Mouse (Mus musculus): ENCODE results near the gene Neurod2. TPM values are rescaled to one million over a fixed set of nuclear protein-coding genes. Genes with fewer than 3 reads are reported as not detected.

The Neurod2 gene
- polyA plus RNA-seq, 1 experiment = not detected

DNA sequence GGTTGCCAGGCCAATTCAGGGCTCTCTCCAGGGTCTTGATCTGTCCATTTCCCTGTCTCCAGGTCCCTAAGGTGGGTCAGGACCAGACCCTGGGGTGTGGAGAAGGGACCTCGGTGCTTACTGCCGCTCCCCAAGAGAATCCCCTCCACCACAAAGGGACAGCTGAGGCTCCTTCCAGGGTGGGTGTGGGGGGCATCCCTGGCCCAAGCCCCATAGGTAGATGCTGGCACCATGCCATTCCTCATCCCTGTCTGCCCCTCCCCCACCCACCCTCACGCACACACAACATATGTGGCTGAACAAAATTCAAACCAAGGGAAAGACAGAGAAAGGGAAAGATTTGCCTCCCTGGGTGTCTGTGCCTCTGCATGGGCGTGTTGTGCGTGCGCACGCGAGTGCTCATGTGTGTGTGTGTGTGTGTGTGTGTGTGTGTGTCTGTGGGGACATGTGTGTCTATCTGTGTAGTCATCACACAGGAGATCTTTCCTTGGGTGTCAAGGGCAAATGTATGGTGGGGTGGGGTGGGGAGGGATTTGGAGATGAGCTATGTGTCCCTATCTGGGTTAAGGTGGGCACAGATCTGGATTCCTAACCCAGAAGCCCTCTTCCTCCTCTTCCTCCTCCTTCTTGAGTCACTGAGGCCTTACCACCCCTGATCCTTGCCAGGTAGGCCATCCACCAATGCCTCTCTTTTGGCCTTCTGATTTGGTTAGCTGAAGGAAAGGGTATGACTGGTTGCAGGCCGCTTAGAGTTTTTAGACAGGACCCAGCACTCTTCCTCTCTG, 704 bp upstream of the Neurod2 start:
- TF ChIP-seq CTCF (IDR thresholded peaks at IDR 0.05; ENCODE audit: insufficient read depth, low read depth, low read length) = no peak
- no peak for TF ChIP-seq POLR2A (IDR thresholded peaks at IDR 0.05; ENCODE audit: insufficient read depth, low read depth, low read length)
- Histone ChIP-seq H3K4me1 (ENCODE audit: control insufficient read depth, insufficient read depth, low read length) (peaks cover 17% of the 10 kb centered on the region), H3K27ac (ENCODE audit: insufficient read depth, low read depth, low read length) (no peak overlapping the region), H3K4me3 (ENCODE audit: insufficient read depth, low read depth, low read length) (no peak overlapping the region)
- 52% methylated on average over 9 of the region's 9 CpGs for WGBS

DNA sequence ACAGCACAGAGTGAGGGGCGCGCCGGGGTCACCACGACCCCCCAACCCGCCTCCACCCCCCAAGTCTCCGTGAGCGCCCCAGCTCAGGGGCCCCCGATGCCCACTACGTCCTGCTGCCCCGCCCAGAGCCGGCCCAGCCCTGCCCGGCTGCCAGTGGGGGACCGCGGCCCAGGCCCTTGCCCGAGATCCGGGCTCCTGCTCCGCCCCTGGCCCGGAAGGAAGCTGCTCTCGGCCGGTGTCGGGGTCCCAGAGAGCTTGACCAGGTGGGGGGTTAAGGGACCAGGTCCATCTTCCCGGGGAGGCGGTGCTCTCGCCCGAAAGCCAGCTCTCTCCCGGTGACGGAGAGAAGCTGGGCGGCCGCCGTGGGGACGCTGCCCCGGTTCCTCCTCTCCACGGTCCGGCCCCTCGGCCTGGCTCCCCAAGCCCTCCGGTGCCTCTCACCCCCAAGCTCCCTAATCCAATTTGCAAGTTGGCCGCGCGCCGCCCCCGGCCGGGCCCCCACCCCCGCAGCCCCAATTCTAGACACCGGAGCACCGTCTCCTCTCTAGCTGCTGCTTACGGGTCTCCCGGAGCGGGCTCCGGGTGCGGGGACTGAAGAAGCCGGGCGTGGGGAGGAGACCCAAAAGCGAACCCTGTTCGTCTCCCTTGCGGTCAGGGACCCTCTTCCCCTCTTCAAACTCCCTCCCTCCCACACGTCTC, 928 bp downstream of the Neurod2 start:
- TF ChIP-seq CTCF (IDR thresholded peaks at IDR 0.05; ENCODE audit: insufficient read depth, low read depth, low read length) (no peak), POLR2A (IDR thresholded peaks at IDR 0.05; ENCODE audit: insufficient read depth, low read depth, low read length) (no peak)
- WGBS = 3% methylated on average over 55 of the region's 56 CpGs
- Histone ChIP-seq H3K4me1 (ENCODE audit: control insufficient read depth, insufficient read depth, low read length) (peaks cover 12% of the 10 kb centered on the region), H3K4me3 (ENCODE audit: insufficient read depth, low read depth, low read length) (peak overlapping the region; percentile 6; the same call in 1 of the 2 replicates), H3K27ac (ENCODE audit: insufficient read depth, low read depth, low read length) (no peak overlapping the region)

- no peak for TF ChIP-seq CTCF (IDR thresholded peaks at IDR 0.05; ENCODE audit: insufficient read depth, low read depth, low read length)
- TF ChIP-seq POLR2A (IDR thresholded peaks at IDR 0.05; ENCODE audit: insufficient read depth, low read depth, low read length) = no peak
- WGBS = under 1% methylated on average over 35 of the region's 35 CpGs
- no peak overlapping the region for H3K27ac ChIP-seq (ENCODE audit: insufficient read depth, low read depth, low read length)
- H3K4me3 ChIP-seq (ENCODE audit: insufficient read depth, low read depth, low read length) = peak overlapping the region; percentile 6; the same call in 1 of the 2 replicates
- H3K4me1 ChIP-seq (ENCODE audit: control insufficient read depth, insufficient read depth, low read length) = peaks cover 12% of the 10 kb centered on the region
Measured at GRCm38 (mm10) chr11:98328031-98328370, 1.4 kb downstream of the Neurod2 start.

DNA sequence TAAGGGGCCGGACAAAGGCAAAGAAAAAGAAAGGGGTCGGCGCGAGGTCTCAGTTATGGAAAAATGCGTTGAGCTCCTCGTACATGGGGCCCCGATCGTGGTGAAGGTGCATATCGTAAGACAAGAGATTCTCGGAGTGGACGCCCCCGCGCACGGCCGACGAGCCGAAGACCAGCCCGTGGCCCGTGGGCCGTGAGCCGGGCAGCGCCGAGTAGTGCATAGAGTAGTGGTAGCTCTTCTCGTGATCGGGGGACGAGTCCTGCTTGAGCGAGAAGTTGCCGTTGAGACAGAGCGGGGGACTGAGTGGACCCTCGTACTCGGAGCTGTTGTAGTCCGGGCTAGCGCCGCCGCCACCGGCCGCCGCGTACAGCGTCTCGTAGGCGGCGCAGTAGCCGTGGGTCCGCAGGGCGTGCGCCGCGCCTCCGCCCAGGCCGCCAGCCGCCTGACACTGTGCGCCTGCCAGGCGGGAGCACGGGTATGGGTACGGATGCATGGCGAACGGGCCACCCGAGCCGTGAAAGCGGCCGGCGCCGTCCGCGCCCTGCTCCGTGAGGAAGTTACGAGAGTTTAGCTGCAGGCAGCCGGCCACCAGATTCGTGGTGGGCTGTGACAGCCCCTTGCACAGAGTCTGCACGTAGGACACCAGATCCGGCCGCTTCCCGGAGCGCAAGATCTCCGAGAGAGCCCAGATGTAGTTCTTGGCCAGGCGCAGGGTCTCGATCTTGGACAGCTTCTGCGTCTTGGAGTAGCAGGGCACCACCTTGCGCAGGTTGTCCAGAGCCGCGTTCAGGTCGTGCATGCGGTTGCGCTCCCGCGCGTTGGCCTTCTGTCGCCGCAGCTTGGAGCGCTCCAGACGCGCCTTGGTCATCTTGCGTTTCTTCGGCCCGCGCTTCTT, 2.1 kb downstream of the Neurod2 start:
- Histone ChIP-seq H3K4me3 (ENCODE audit: insufficient read depth, low read depth, low read length) (no peak overlapping the region; the same call in 1 of the 2 replicates), H3K4me1 (ENCODE audit: control insufficient read depth, insufficient read depth, low read length) (peaks cover 12% of the 10 kb centered on the region), H3K27ac (ENCODE audit: insufficient read depth, low read depth, low read length) (no peak overlapping the region)
- 1% methylated on average over 97 of the region's 97 CpGs for WGBS
- TF ChIP-seq CTCF (IDR thresholded peaks at IDR 0.05; ENCODE audit: insufficient read depth, low read depth, low read length) (no peak), POLR2A (IDR thresholded peaks at IDR 0.05; ENCODE audit: insufficient read depth, low read depth, low read length) (no peak)

GRCm38 (mm10) chr11:98326741-98327135, 2.7 kb downstream of the Neurod2 start:
- Histone ChIP-seq H3K4me3 (ENCODE audit: insufficient read depth, low read depth, low read length) (no peak overlapping the region), H3K4me1 (ENCODE audit: control insufficient read depth, insufficient read depth, low read length) (peaks cover 12% of the 10 kb centered on the region), H3K27ac (ENCODE audit: insufficient read depth, low read depth, low read length) (no peak overlapping the region)
- TF ChIP-seq CTCF (IDR thresholded peaks at IDR 0.05; ENCODE audit: insufficient read depth, low read depth, low read length) (no peak), POLR2A (IDR thresholded peaks at IDR 0.05; ENCODE audit: insufficient read depth, low read depth, low read length) (no peak)
- 2% methylated on average over 19 of the region's 19 CpGs for WGBS

DNA sequence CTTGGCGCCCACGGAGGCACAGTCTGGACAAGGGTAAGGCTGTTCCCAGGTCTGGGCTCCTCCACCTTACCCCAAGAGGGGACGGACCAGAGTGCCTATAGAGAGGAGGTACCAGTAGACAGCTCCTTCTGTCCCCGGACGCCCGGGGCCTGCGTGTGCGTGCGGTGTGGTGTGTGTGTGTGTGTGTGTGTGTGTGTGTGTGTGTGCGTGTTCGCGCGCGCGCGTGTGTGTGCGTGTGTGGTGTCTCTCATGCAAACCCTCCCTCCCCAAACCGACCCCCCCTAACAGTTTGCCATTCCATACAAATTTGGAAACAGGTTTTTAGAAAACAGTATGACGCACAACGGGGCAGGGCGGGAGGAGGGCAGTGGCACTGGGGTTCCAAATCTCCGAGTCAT, 3.6 kb downstream of the Neurod2 start:
- Histone ChIP-seq H3K4me3 (ENCODE audit: insufficient read depth, low read depth, low read length) (no peak overlapping the region), H3K4me1 (ENCODE audit: control insufficient read depth, insufficient read depth, low read length) (peaks cover 12% of the 10 kb centered on the region), H3K27ac (ENCODE audit: insufficient read depth, low read depth, low read length) (no peak overlapping the region)
- WGBS = 3% methylated on average over 22 of the region's 22 CpGs
- TF ChIP-seq CTCF (IDR thresholded peaks at IDR 0.05; ENCODE audit: insufficient read depth, low read depth, low read length) = no peak
- no peak for TF ChIP-seq POLR2A (IDR thresholded peaks at IDR 0.05; ENCODE audit: insufficient read depth, low read depth, low read length)

DNA sequence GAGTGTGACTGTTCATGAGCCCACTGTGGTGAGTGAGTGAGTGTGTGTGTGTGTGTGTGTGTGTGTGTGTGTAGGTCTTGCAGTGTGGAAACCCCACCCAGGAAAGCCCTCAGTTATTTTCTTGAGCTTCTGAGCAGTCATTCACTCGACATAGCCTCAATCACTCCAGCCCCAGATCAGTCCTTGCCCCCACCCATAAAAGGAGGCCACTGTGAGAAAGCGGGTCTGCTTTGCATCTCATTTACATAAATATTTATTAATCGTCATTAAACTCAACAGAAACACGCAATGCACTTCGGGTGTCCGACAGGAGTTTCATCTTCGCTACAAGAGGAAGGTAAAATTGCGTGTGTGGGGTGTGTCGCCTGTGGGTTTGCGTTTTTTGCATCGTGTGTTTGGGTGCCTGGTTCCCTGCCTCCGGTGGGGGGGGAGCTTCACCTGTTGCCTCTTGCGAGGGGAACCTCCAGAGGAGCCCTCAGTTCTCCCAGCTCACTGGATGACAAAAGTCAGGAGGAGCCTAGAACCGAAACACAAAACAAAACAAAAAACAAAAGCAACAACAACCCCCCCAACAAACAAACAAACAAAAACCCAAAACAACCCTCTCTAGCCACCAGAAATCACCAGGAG, 4.1 kb downstream of the Neurod2 start:
- Histone ChIP-seq H3K4me1 (ENCODE audit: control insufficient read depth, insufficient read depth, low read length) (peaks cover 12% of the 10 kb centered on the region), H3K27ac (ENCODE audit: insufficient read depth, low read depth, low read length) (no peak overlapping the region), H3K4me3 (ENCODE audit: insufficient read depth, low read depth, low read length) (no peak overlapping the region)
- WGBS = 6% methylated on average over 14 of the region's 14 CpGs
- no peak for TF ChIP-seq POLR2A (IDR thresholded peaks at IDR 0.05; ENCODE audit: insufficient read depth, low read depth, low read length)
- TF ChIP-seq CTCF (IDR thresholded peaks at IDR 0.05; ENCODE audit: insufficient read depth, low read depth, low read length) = no peak

DNA sequence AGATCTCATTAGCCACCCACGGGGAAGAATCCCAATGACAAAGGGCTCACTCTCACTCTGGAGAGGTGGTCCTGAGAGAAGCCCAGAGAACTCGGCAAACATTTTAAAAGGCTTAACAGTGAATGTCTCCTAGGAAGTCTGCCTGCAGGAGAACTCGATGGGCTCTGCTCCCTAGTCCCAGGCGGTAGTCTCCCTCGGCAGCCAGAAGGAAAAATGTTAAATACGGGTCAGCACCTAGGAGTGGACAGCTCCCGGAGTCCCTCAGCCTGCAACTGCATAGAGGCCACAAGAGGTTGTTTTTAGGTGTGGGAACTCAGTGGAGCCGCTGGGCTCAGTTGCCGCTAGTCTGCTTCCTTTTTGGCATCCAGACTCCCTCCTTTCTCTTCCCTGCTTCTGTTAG, 5.5 kb downstream of the Neurod2 start:
- Histone ChIP-seq H3K27ac (ENCODE audit: insufficient read depth, low read depth, low read length) (no peak overlapping the region), H3K4me1 (ENCODE audit: control insufficient read depth, insufficient read depth, low read length) (peaks cover 12% of the 10 kb centered on the region), H3K4me3 (ENCODE audit: insufficient read depth, low read depth, low read length) (no peak overlapping the region)
- 7% methylated on average over 9 of the region's 9 CpGs for WGBS
- no peak for TF ChIP-seq POLR2A (IDR thresholded peaks at IDR 0.05; ENCODE audit: insufficient read depth, low read depth, low read length)

Data from olfactory bulb, adult 2 months (tissue).